ENCODE assay signal across 8 mouse cellular contexts in the genomic region with DNA sequence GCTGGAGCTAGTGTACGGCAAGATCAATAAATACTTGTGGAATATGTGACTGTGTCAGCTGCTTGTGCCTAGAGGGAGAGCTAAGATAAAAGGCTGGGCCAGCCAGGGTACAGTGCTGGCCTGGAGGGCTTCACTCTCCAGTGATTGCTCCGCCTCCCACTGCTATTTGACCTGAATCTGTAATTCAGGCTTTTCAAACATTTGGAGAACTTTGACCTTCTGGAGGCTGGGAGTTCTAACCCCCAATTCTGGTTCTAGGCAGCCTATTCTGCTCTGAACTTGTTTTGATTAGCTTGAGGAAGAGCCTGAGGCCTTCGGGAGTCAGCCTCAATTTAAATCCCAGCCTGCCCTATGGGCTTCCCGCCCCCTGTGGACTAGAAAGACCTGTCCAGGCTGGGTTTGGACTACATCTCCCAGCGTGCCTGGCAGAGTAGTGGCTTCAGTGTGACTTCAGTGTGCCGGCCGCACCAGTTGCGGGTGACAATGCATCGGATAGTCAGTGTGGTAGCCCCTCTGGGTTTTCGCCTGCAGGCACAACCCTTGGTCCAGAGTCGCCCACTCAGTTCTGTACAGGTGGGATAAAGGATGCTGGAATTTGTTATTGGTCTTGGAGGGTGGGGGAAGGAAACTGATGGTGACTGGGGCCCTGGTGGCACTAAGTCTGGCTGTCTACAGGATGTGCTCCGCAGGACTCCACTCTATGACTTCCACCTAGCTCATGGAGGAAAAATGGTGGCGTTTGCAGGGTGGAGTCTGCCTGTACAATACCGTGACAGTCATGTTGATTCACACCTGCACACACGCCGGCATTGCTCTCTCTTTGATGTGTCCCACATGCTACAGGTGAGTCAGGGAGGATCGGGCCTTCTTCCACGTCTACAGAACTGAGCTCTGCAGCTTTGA. TPM values are rescaled to one million over a fixed set of nuclear protein-coding genes. Genes with fewer than 3 reads are reported as not detected.
A peak's percentile ranks its signal among the peaks of the same experiment; 100 is the strongest.
DNase-seq lines count a peak whose midpoint lies in the region.

Gene Amt, plus strand, starts transcription at position 401 of the 903 bp plus-strand sequence.

- no peaks in the 10 kb centered on the region for H3K9me3 ChIP-seq in hindbrain, embryonic 10.5 days

- no peaks in the 10 kb centered on the region for H3K27me3 ChIP-seq in hindbrain, embryonic 10.5 days (ENCODE audit: insufficient read depth, poor library complexity, severe bottlenecking)

- no peak for DNase-seq in layer of hippocampus, adult 8-10 months (ENCODE audit: low spot score in 2 of 2)
- no peak for DNase-seq in layer of hippocampus, adult 11-12 months (ENCODE audit: low spot score)
- DNase-seq in cerebellum, postnatal 10 days: peak; percentile 37 to 47
- DNase-seq in hindbrain, embryonic 10.5 days (ENCODE audit: low spot score): peak; percentile 83
- DNase-seq in layer of hippocampus, postnatal 36 days: no peak
- DNase-seq in mesoderm, embryonic 11.5 days (ENCODE audit: low read depth, low spot score): peak; percentile 68
- DNase-seq in ovary, adult 18-20 months (ENCODE audit: low spot score): no peak
- DNase-seq in testis, postnatal 10 days (ENCODE audit: low spot score): no peak

- 16% methylated on average over 18 of the region's 18 CpGs for WGBS in hindbrain, embryonic 10.5 days

- H3K4me1 ChIP-seq in hindbrain, embryonic 10.5 days (replicated peaks): peaks cover 29% of the 10 kb centered on the region

- H3K27ac ChIP-seq in hindbrain, embryonic 10.5 days: peak within 1 kb of the TSS; percentile 89

- peaks cover 49% of the 10 kb centered on the region for H3K36me3 ChIP-seq in hindbrain, embryonic 10.5 days

- H3K4me3 ChIP-seq in hindbrain, embryonic 10.5 days: peak within 1 kb of the TSS; percentile 57

RNA-seq across cellular contexts. Expression of gene Amt, which starts in this region (rescaled TPM):
- 10 to 100 TPM; 30.1 to 37.2 (median 34.8) TPM for total RNA-seq in layer of hippocampus, adult 8-10 months (2022)
- polyA plus RNA-seq in hindbrain, embryonic 10.5 days (2016; fragmentation: Nextera tagmentation; extraction: Ambion mirVana): 31.4 and 34.7 TPM in 2 replicates
- 10 to 100 TPM; 34.9 to 36.2 TPM for total RNA-seq in layer of hippocampus, postnatal 36 days (2021)

Comparison
In these comparisons a context has a peak if more than half of its experiments do, and no peak if none do; other contexts are left out.
1. DNase-seq: peak in cerebellum, postnatal 10 days (2 of 2), hindbrain, embryonic 10.5 days (single experiment) and mesoderm, embryonic 11.5 days (single experiment); none in layer of hippocampus, adult 8-10 months (0 of 2), layer of hippocampus, adult 11-12 months (single experiment), layer of hippocampus, postnatal 36 days (0 of 2), ovary, adult 18-20 months (single experiment) and testis, postnatal 10 days (single experiment).